Mouse (Mus musculus) R1 (cell line): ENCODE measurements around the gene Gm13278.
A peak's percentile ranks its signal among the peaks of the same experiment; 100 is the strongest.
"Not testable (repeated sequence)": the region's sequence is repeated elsewhere in the genome, so short reads cannot be mapped to it uniquely, and the experiment has no call there.

ENCODE experiments used
- DNase-seq: peaks from one replicate; pipeline ENCODE4 v3.0.0-alpha.2; 2018; ENCODE audit warnings: low read depth, low spot score

Gene Gm13278

GRCm38 (mm10) chr4:88793936-88794675, 2.8 kb downstream of the Gm13278 start, which contains the start of gene Gm13275:
Gm13275 (plus strand) TSS chr4:88794487.
- not testable (repeated sequence) for DNase-seq

GRCm38 (mm10) chr4:88797097-88797496, 5.7 kb downstream of the Gm13278 start, which contains the start of gene Gm13279:
Gm13279 (plus strand) TSS chr4:88797397.
- not testable (repeated sequence) for DNase-seq

- not testable (repeated sequence) for DNase-seq
These were observed 8.0 kb downstream of the Gm13278 start, which contains the start of gene Gm13285 for GRCm38 (mm10) chr4:88799365-88799764. Gm13285 (plus strand) TSS chr4:88799665.

- DNase-seq, result not testable (repeated sequence)
These were observed 11.6 kb downstream of the Gm13278 start, which contains the start of gene Gm13287 for GRCm38 (mm10) chr4:88802954-88803353. Gm13287 (plus strand) TSS chr4:88803254.

- not testable (repeated sequence) for DNase-seq
These were observed 13.9 kb downstream of the Gm13278 start, which contains the start of gene Gm13288 for GRCm38 (mm10) chr4:88805231-88805630. Gm13288 (plus strand) TSS chr4:88805531.

- DNase-seq, result not testable (repeated sequence)
These were observed 14.4 kb downstream of the Gm13278 start for GRCm38 (mm10) chr4:88805761-88806160.

- no peak for DNase-seq
These were observed 24.6 kb downstream of the Gm13278 start, which contains the start of gene Ifna7 for GRCm38 (mm10) chr4:88815928-88816327. Ifna7 (plus strand) TSS chr4:88816228.

GRCm38 (mm10) chr4:88819659-88820058, 28.3 kb downstream of the Gm13278 start, which contains the start of gene Ifna11:
Ifna11 (plus strand) TSS chr4:88819959.
- DNase-seq, result no peak

- no peak for DNase-seq
These were observed 31.6 kb downstream of the Gm13278 start for GRCm38 (mm10) chr4:88822995-88823394.

- not testable (repeated sequence) for DNase-seq
These were observed 35.8 kb downstream of the Gm13278 start, which contains the start of gene Ifna6 for GRCm38 (mm10) chr4:88827116-88827515. Ifna6 (plus strand) TSS chr4:88827416.

GRCm38 (mm10) chr4:88830523-88830922, 39.2 kb downstream of the Gm13278 start:
- DNase-seq, result peak; percentile 26

- DNase-seq, result not testable (repeated sequence)
These were observed 43.9 kb downstream of the Gm13278 start, which contains the start of gene Ifna5 for GRCm38 (mm10) chr4:88835225-88835624. Ifna5 (plus strand) TSS chr4:88835525.

GRCm38 (mm10) chr4:88838828-88839227, 47.5 kb downstream of the Gm13278 start:
- DNase-seq, result no peak

- no peak for DNase-seq
These were observed 48.7 kb downstream of the Gm13278 start for GRCm38 (mm10) chr4:88840058-88840457.

GRCm38 (mm10) chr4:88841438-88841911, 50.1 kb downstream of the Gm13278 start, which contains the start of gene Ifna4:
Ifna4 (plus strand) TSS chr4:88841861.
- DNase-seq, result no peak
